Mouse (Mus musculus) naive thymus-derived CD4-positive, alpha-beta T cell, adult 5 months (primary cell): ENCODE results near the gene Atp6v0e2. TPM values are rescaled to one million over a fixed set of nuclear protein-coding genes. Genes with fewer than 3 reads are reported as not detected.

Source experiments
- polyA plus RNA-seq: library from polyadenylated mRNA; unstranded; fragments of 100-300 nt; shearing (Covaris generic); gene quantifications from one replicate; pipeline ENCODE4 v1.2.1, GENCODE M21; 2017

Atp6v0e2 gene
- not detected for polyA plus RNA-seq

DNA sequence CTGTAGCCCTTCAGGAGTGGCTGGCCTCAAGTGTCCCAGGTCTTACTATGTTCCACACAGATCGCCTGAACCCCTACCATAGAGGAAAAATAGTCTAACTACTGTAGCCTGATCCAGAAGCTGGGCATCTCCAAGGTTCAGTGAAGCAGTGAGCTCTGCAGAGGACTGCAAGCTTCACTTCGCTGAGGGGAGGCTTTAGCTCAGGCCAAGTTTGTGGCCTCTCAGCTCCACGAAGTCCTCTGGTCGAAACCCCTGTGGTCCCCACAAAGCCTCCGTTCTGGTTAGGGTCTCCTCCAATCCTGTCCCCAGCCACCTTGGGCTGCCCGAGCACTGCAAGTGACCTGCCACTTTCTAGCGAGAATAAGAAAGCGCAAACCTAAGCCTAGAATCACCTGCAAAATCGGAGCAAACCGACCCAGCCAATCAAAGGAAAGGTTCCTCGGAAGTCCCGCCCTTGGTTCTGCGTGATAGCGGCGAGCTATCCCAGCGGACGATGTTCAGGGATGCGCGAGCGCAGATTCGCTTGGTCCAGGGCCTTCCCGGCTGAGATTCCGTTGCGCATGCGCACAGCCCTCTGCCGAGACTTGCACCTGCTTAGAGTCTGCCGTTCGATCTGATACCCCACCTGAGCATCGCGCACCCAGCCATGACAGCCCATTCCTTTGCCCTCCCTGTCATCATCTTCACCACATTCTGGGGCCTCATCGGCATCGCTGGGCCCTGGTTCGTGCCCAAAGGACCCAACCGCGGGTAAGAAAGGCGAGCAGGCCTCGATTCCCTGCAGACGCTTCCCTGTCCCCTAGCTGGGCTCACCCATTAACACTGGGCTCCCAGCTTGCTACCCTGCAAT is at the start of gene Atp6v0e2:
Gene Atp6v0e2, plus strand, starts transcription at position 511 of the 850 bp plus-strand sequence.

DNA sequence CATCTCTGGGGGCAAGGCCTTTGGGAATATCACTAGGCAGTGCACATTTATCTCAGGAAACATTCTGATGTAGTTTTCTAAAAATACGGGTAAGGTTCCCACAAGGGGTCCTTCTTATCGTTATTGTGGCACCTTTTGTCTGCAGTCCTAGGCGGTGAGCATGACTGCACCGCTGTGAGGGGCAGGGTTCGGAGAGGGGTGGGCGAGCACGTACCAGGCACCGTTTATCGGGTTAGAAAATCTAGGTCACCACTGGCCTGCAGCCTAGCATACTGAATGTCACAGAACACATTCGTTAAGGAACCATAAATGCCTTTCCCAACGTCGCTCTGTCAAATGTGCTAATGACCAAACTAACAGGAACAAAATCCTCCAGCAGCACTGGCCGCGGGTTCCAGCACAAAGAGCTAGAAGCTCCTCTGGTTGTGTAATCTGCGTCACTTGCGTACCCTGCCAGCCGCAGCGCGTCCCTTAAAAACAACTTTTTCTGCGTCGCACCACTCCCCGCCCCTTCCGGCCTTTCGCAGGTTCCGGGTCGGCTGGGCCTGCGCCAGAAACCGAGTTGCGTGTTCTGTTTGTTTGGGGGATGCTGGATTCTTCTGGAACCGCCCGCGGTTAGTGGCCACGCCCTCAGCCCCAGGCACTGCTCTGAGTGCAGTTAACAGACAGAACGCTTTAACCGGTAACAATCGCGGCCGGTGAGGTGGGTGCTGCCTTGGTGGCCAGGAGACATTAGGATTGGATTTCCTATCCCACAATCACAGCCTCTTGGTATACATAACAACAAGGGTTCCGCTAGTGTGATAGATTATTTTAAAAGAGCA is 17.1 kb downstream of the Atp6v0e2 start, which contains the start of gene Lrrc61:
Gene Lrrc61, plus strand, starts transcription at position 517 of the 824 bp plus-strand sequence.

DNA sequence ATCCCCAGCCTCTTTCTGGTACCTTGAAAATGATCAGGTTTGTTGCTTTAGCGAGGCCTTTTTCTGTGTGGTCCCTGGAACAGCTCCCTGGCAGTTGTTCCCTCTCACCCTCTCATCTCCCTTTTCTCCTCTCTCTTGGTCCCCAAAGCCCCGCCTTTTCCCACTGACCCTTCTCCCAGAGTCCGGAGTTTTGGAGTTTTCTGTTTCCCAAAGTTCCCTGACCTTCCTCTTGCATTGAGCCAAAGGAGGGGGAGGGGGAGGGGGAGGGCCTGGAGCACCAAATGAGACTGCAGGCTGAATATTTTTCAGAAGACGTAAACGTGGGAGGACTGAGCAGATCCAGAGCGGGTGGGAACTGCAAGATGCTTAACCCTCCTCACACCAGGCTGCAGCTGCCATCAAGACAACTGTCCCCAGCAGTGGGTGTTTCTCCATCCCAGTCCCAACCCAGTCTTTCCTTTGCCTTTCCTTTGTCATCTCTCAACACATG is 35.2 kb downstream of the Atp6v0e2 start, which contains the start of gene Rarres2:
Gene Rarres2, minus strand, starts transcription at position 218 of the 490 bp plus-strand sequence.

GRCm38 (mm10) chr6:48589194-48589750 is 51.9 kb downstream of the Atp6v0e2 start, which contains the start of gene Gm45021:
Gene Gm45021 (plus strand): TSS chr6:48589610.

Other genes starting within 250 kb of the Atp6v0e2 start
- gene Krba1, start 142.0 kb upstream of the Atp6v0e2 start, polyA plus RNA-seq = 25.2 TPM
- gene Zfp467, start 91.8 kb upstream of the Atp6v0e2 start, polyA plus RNA-seq = 10.2 TPM
- gene Sspo, start 89.4 kb upstream of the Atp6v0e2 start, polyA plus RNA-seq = not detected
- gene Lrrc61, start 17.2 kb downstream of the Atp6v0e2 start, polyA plus RNA-seq = 8.3 TPM
- not detected for gene Rarres2, start 35.2 kb downstream of the Atp6v0e2 start, polyA plus RNA-seq
- gene Gm45021, start 52.0 kb downstream of the Atp6v0e2 start, polyA plus RNA-seq = not detected
- gene Repin1, start 56.3 kb downstream of the Atp6v0e2 start, polyA plus RNA-seq = 2.0 TPM
- not detected for gene Gm44965, start 56.3 kb downstream of the Atp6v0e2 start, polyA plus RNA-seq
- gene Zfp775, start 64.4 kb downstream of the Atp6v0e2 start, polyA plus RNA-seq = 6.2 TPM
- gene AI854703, start 89.1 kb downstream of the Atp6v0e2 start, polyA plus RNA-seq = 1.3 TPM
- gene Gimap8, start 109.6 kb downstream of the Atp6v0e2 start, polyA plus RNA-seq = 145 TPM
- gene Gimap9, start 138.5 kb downstream of the Atp6v0e2 start, polyA plus RNA-seq = 408 TPM
- 1,217 TPM for gene Gimap4, start 146.9 kb downstream of the Atp6v0e2 start, polyA plus RNA-seq
- 2,591 TPM for gene Gimap6, start 170.6 kb downstream of the Atp6v0e2 start, polyA plus RNA-seq
- 7.0 TPM for gene Gm28053, start 181.0 kb downstream of the Atp6v0e2 start, polyA plus RNA-seq
- 152 TPM for gene Gimap7, start 181.0 kb downstream of the Atp6v0e2 start, polyA plus RNA-seq
- 555 TPM for gene Gimap1, start 201.4 kb downstream of the Atp6v0e2 start, polyA plus RNA-seq
- 182 TPM for gene Gimap5, start 208.6 kb downstream of the Atp6v0e2 start, polyA plus RNA-seq
- gene Gimap3, start 233.2 kb downstream of the Atp6v0e2 start, polyA plus RNA-seq = 1,890 TPM